Mouse (Mus musculus) myocyte (in vitro differentiated cells): Measurements from ENCODE around the gene Foxo3. TPM values are rescaled to one million over a fixed set of nuclear protein-coding genes. Genes with fewer than 3 reads are reported as not detected.

Experiments
- H3K27me3 ChIP-seq: one replicate; pipeline ENCODE4 v1.6.1; 2011; ENCODE audit not compliant: control insufficient read depth, insufficient read depth, insufficient read length
- H3K36me3 ChIP-seq: one replicate; pipeline ENCODE4 v1.6.1; 2011; ENCODE audit not compliant: control insufficient read depth, insufficient read depth
- H3K4me2 ChIP-seq: one replicate; pipeline ENCODE4 v1.6.1; 2011; ENCODE audit warnings: low read depth, control low read depth
- H3K4me3 ChIP-seq: one replicate; pipeline ENCODE4 v1.5.1; 2011; ENCODE audit warnings: mild to moderate bottlenecking, control low read depth, moderate library complexity
- H3K79me2 ChIP-seq: one replicate; pipeline ENCODE4 v1.6.1; 2011; ENCODE audit not compliant: control insufficient read depth, insufficient read depth
- H3ac ChIP-seq: one replicate; pipeline ENCODE4 v1.6.1; 2011; ENCODE audit not compliant: control insufficient read depth, insufficient read length
- CEBPB ChIP-seq: IDR thresholded peaks from 2 replicates; pipeline ENCODE4 v1.6.1; 2011; ENCODE audit warnings: mild to moderate bottlenecking, moderate library complexity; ENCODE audit not compliant: poor library complexity, insufficient read depth, severe bottlenecking
- E2F4 ChIP-seq: IDR thresholded peaks from one replicate; pipeline ENCODE4 v1.6.1; 2011; ENCODE audit warnings: mild to moderate bottlenecking, control low read depth, moderate library complexity; ENCODE audit not compliant: insufficient read depth
- MAX ChIP-seq: IDR thresholded peaks from one replicate; pipeline ENCODE4 v1.6.1; 2011; ENCODE audit warnings: low read depth, mild to moderate bottlenecking, control low read depth
- MYOD1 ChIP-seq, 3 experiments: IDR thresholded peaks; one replicate each; pipeline ENCODE4 v1.6.1; 2011; ENCODE audit warnings: control low read depth in 2 of 3, low read depth in 2 of 3, mild to moderate bottlenecking in 2 of 3, moderate library complexity in 1 of 3; ENCODE audit not compliant: insufficient read length in 2 of 3, control insufficient read depth in 1 of 3
- MYOG ChIP-seq, 3 experiments: IDR thresholded peaks; one replicate each; pipeline ENCODE4 v1.6.1; 2011; ENCODE audit warnings: control low read depth in 2 of 3, low read depth in 2 of 3, mild to moderate bottlenecking in 2 of 3; ENCODE audit not compliant: insufficient read length in 2 of 3, control insufficient read depth in 1 of 3, insufficient read depth in 1 of 3
- POLR2A ChIP-seq: IDR thresholded peaks from one replicate; pipeline ENCODE4 v1.6.1; 2011; ENCODE audit warnings: low read depth, mild to moderate bottlenecking, control low read depth, moderate library complexity; ENCODE audit not compliant: insufficient read length
- POLR2AphosphoS2 ChIP-seq: IDR thresholded peaks from one replicate; pipeline ENCODE4 v1.6.1; 2011; ENCODE audit warnings: low read depth, control low read depth; ENCODE audit not compliant: insufficient read length
- REST ChIP-seq: IDR thresholded peaks from one replicate; pipeline ENCODE4 v1.6.1; 2011; ENCODE audit warnings: mild to moderate bottlenecking, control low read depth, moderate library complexity; ENCODE audit not compliant: insufficient read depth, insufficient read length
- SRF ChIP-seq: IDR thresholded peaks from one replicate; pipeline ENCODE4 v1.6.1; 2011; ENCODE audit warnings: low read depth; ENCODE audit not compliant: control insufficient read depth, insufficient read length
- TCF12 ChIP-seq: IDR thresholded peaks from one replicate; pipeline ENCODE4 v1.6.1; 2011; ENCODE audit warnings: mild to moderate bottlenecking, control low read depth; ENCODE audit not compliant: poor library complexity, insufficient read depth, severe bottlenecking
- TCF3 ChIP-seq: IDR thresholded peaks from one replicate; pipeline ENCODE4 v1.6.1; 2011; ENCODE audit warnings: low read depth, control low read depth; ENCODE audit not compliant: insufficient read length
- USF1 ChIP-seq: IDR thresholded peaks from one replicate; pipeline ENCODE4 v1.6.1; 2011; ENCODE audit warnings: low read depth, mild to moderate bottlenecking, control low read depth, moderate library complexity
- polyA plus RNA-seq: library from polyadenylated mRNA; unstranded; fragments of >200 nt; fragmentation: generic; extraction: Trizol; gene quantifications from one replicate; pipeline ENCODE4 v1.2.1, GENCODE M21; 2012; ENCODE audit warnings: missing spikeins

Gene Foxo3
- polyA plus RNA-seq, 1 experiment, result 11.2 TPM

DNA sequence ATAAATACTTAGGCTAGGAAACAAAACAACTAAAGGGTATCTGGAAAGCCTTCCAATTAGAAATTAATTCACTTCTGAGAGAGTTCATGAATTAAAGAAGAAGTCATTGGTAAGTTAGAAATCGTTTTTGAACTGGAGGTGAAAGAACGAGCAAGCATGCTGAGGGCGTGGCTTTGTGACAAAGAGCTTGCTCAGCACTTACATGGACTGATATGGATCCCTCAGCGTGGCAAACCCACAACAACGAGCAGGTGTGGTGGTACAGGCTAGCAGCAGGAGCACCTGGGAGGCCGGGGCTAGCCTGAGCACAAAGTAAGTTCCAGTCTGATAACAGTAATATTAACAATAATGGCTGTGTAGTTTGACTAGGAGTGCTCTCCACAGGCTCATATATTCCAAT lies 41.2 kb downstream of the Foxo3 start:
- Histone ChIP-seq H3K4me3 (no peak overlapping the region), H3K4me2 (no peak overlapping the region), H3K79me2 (peaks cover 28% of the 10 kb centered on the region), H3ac (no peak overlapping the region), H3K27me3 (no peaks in the 10 kb centered on the region), H3K36me3 (no peaks in the 10 kb centered on the region)
- TF ChIP-seq MYOD1 (IDR thresholded peaks at IDR 0.05; ENCODE audit: control insufficient read depth in 1 of 3, insufficient read length in 2 of 3, low read depth in 2 of 3), result no peak
- TF ChIP-seq MAX, result no peak
- no peak for TF ChIP-seq E2F4
- TF ChIP-seq SRF, result no peak
- TF ChIP-seq MYOG (IDR thresholded peaks at IDR 0.05; ENCODE audit: control insufficient read depth in 1 of 3, insufficient read depth in 1 of 3, insufficient read length in 2 of 3, low read depth in 2 of 3), result no peak
- TF ChIP-seq POLR2AphosphoS2, result no peak
- no peak for TF ChIP-seq CEBPB
- TF ChIP-seq REST, result no peak
- no peak for TF ChIP-seq USF1
- no peak for TF ChIP-seq TCF3
- TF ChIP-seq TCF12, result no peak
- TF ChIP-seq POLR2A, result no peak

GRCm38 (mm10) chr10:42232977-42233376 lies 43.6 kb downstream of the Foxo3 start:
- H3ac ChIP-seq, result no peak overlapping the region
- no peaks in the 10 kb centered on the region for H3K27me3 ChIP-seq
- no peak overlapping the region for H3K4me3 ChIP-seq
- TF ChIP-seq SRF (no peak), USF1 (no peak), E2F4 (no peak), MYOD1 (IDR thresholded peaks at IDR 0.05; ENCODE audit: control insufficient read depth in 1 of 3, insufficient read length in 2 of 3, low read depth in 2 of 3) (no peak), POLR2A (no peak), CEBPB (no peak), TCF3 (no peak), REST (no peak), MAX (no peak), TCF12 (no peak), POLR2AphosphoS2 (no peak), MYOG (IDR thresholded peaks at IDR 0.05; ENCODE audit: control insufficient read depth in 1 of 3, insufficient read depth in 1 of 3, insufficient read length in 2 of 3, low read depth in 2 of 3) (no peak)
- H3K36me3 ChIP-seq, result no peaks in the 10 kb centered on the region
- no peak overlapping the region for H3K4me2 ChIP-seq
- H3K79me2 ChIP-seq, result peaks cover 28% of the 10 kb centered on the region

DNA sequence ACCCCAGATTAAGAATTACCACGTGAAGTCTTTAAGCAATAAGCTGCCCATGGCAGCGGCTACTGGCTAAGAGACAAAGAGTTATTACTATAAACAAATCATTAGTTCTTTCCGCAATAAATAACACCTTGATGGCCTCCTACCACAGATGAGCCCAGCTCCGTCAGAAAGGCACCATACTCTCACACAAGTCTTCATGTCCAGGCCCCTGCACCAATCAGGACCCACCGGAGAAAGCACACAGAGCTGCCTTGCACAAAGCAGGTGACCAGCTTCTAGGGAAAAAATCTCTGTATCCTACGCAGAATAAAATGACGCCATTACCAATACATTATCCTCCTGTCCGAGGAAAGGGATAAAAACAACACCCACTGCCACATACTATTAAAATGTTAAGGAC lies 44.7 kb downstream of the Foxo3 start:
- H3K36me3 ChIP-seq, result no peaks in the 10 kb centered on the region
- TF ChIP-seq E2F4 (no peak), POLR2AphosphoS2 (no peak), TCF3 (no peak), SRF (no peak), CEBPB (no peak), REST (no peak), TCF12 (no peak), MYOG (IDR thresholded peaks at IDR 0.05; ENCODE audit: control insufficient read depth in 1 of 3, insufficient read depth in 1 of 3, insufficient read length in 2 of 3, low read depth in 2 of 3) (no peak), MAX (no peak), MYOD1 (IDR thresholded peaks at IDR 0.05; ENCODE audit: control insufficient read depth in 1 of 3, insufficient read length in 2 of 3, low read depth in 2 of 3) (no peak), USF1 (no peak)
- peaks cover 27% of the 10 kb centered on the region for H3K79me2 ChIP-seq
- no peak overlapping the region for H3ac ChIP-seq
- H3K27me3 ChIP-seq, result no peaks in the 10 kb centered on the region
- no peak overlapping the region for H3K4me2 ChIP-seq
- no peak overlapping the region for H3K4me3 ChIP-seq

- Histone ChIP-seq H3K4me3 (no peak overlapping the region), H3K36me3 (no peaks in the 10 kb centered on the region), H3ac (no peak overlapping the region), H3K4me2 (no peak overlapping the region), H3K27me3 (no peaks in the 10 kb centered on the region), H3K79me2 (peaks cover 20% of the 10 kb centered on the region)
- TF ChIP-seq MAX (no peak), REST (no peak), POLR2A (no peak), MYOG (IDR thresholded peaks at IDR 0.05; ENCODE audit: control insufficient read depth in 1 of 3, insufficient read depth in 1 of 3, insufficient read length in 2 of 3, low read depth in 2 of 3) (no peak), POLR2AphosphoS2 (no peak), TCF3 (no peak), SRF (no peak), MYOD1 (IDR thresholded peaks at IDR 0.05; ENCODE audit: control insufficient read depth in 1 of 3, insufficient read length in 2 of 3, low read depth in 2 of 3) (no peak), USF1 (no peak), E2F4 (no peak)
These were observed 45.4 kb downstream of the Foxo3 start for GRCm38 (mm10) chr10:42231100-42231541.
